9 mouse cellular contexts compared by ENCODE assay signal in genomic region chr10:9174997-9175396, GRCm38 (mm10).
DNase-seq lines count a peak whose midpoint lies in the region; ATAC-seq and TF ChIP-seq lines count a peak whose summit lies in the region.
"Had no signal": no experiment of that assay in that cellular context is flagged by ENCODE, and none has a peak within 500 bp of the region (broad histone marks: within the 10 kb centered on the region; RNA-seq: fewer than 3 reads in every experiment).

No protein-coding gene starts in this region.

- no peaks in the 10 kb centered on the region for H3K9me3 ChIP-seq in forebrain, embryonic 10.5 days
- H3K9me3 ChIP-seq in forebrain, embryonic 16.5 days (ENCODE audit: control insufficient read depth, low read length) = no peaks in the 10 kb centered on the region

- H3K4me3 ChIP-seq in forebrain, embryonic 10.5 days = no peak overlapping the region
- no peak overlapping the region for H3K4me3 ChIP-seq in forebrain, embryonic 16.5 days (replicated peaks; ENCODE audit: low read length)
- H3K4me3 ChIP-seq in layer of hippocampus, adult 2 months = no peak overlapping the region
- H3K4me3 ChIP-seq in cortical plate, adult 2 months (ENCODE audit: insufficient read depth, low read length) = no peak overlapping the region
- H3K4me3 ChIP-seq: erythroblast, embryonic 14.5 days had no signal

- peak; percentile 48 for TF ChIP-seq CTCF in layer of hippocampus, adult 2 months (conservative IDR thresholded peaks at IDR 0.05)
- TF ChIP-seq CTCF in cortical plate, adult 2 months (IDR thresholded peaks at IDR 0.05; ENCODE audit: extremely low read depth, insufficient read depth, low read length) = peak; percentile 48

- no peaks in the 10 kb centered on the region for H3K36me3 ChIP-seq in forebrain, embryonic 10.5 days (replicated peaks)
- no peaks in the 10 kb centered on the region for H3K36me3 ChIP-seq in forebrain, embryonic 16.5 days (ENCODE audit: control insufficient read depth, insufficient read depth)

- DNase-seq in forebrain, embryonic 10.5 days (ENCODE audit: extremely low spot score, low spot score) = peak; percentile 22
- no peak for DNase-seq in layer of hippocampus, adult 2 months (ENCODE audit: low spot score in 2 of 2)
- DNase-seq in layer of hippocampus, postnatal 25 days (ENCODE audit: extremely low spot score in 1 of 2, low spot score in 1 of 2) = no peak
- peak; percentile 20 for DNase-seq in lung, postnatal 36 days
- DNase-seq in thymus, postnatal 36 days = no peak

- H3K4me1 ChIP-seq in forebrain, embryonic 10.5 days = 0 out of 2 replicates have a peak, but pooled peaks cover 7% of the 10 kb centered on the region
- no peaks in the 10 kb centered on the region for H3K4me1 ChIP-seq in forebrain, embryonic 16.5 days (replicated peaks; ENCODE audit: control insufficient read depth, insufficient read depth, low read length)
- H3K4me1 ChIP-seq in cortical plate, adult 2 months (ENCODE audit: control insufficient read depth, insufficient read depth, low read length) = no peaks in the 10 kb centered on the region

- 63% methylated on average over 3 of the region's 3 CpGs for WGBS in forebrain, embryonic 10.5 days
- WGBS in forebrain, embryonic 16.5 days = 67% methylated on average over 3 of the region's 3 CpGs

- no peak; the same call in 1 of the 2 replicates for ATAC-seq in forebrain, embryonic 16.5 days
- ATAC-seq in erythroid progenitor cell, adult 5-6 weeks (replicated peaks; ENCODE audit: low FRiP score, poor library complexity, severe bottlenecking) = no peak

- no peak for TF ChIP-seq POLR2A in cortical plate, adult 2 months (IDR thresholded peaks at IDR 0.05; ENCODE audit: extremely low read depth, insufficient read depth, low read length)

- H3K27me3 ChIP-seq in forebrain, embryonic 10.5 days (ENCODE audit: poor library complexity, severe bottlenecking) = no peaks in the 10 kb centered on the region
- no peaks in the 10 kb centered on the region for H3K27me3 ChIP-seq in forebrain, embryonic 16.5 days (replicated peaks; ENCODE audit: control insufficient read depth, insufficient read depth, low read length)

- no peak overlapping the region for H3K27ac ChIP-seq in forebrain, embryonic 10.5 days
- no peak overlapping the region for H3K27ac ChIP-seq in forebrain, embryonic 16.5 days (ENCODE audit: low read length)
- no peak overlapping the region for H3K27ac ChIP-seq in layer of hippocampus, adult 2 months
- no peak overlapping the region for H3K27ac ChIP-seq in cortical plate, adult 2 months (ENCODE audit: insufficient read depth, low read length)

- H3K4me2 ChIP-seq in forebrain, embryonic 16.5 days (ENCODE audit: low read length) = no peak overlapping the region

- no peak overlapping the region for H3K9ac ChIP-seq in forebrain, embryonic 16.5 days (replicated peaks; ENCODE audit: low read depth, low read length)

Comparison
In these comparisons a context has a peak if more than half of its experiments do, and no peak if none do; other contexts are left out.
1. DNase-seq: peak in forebrain, embryonic 10.5 days (single experiment) and lung, postnatal 36 days (single experiment); none in layer of hippocampus, adult 2 months (0 of 2), layer of hippocampus, postnatal 25 days (0 of 2) and thymus, postnatal 36 days (0 of 2).